Comparison of ENCODE assay signal across 21 mouse cellular contexts in genomic region chr10:66565374-66565773, GRCm38 (mm10).
A peak's percentile ranks its signal among the peaks of the same experiment; 100 is the strongest.
DNase-seq lines count a peak whose midpoint lies in the region; ATAC-seq and TF ChIP-seq lines count a peak whose summit lies in the region.
"Had no signal": no experiment of that assay in that cellular context is flagged by ENCODE, and none has a peak within 500 bp of the region (broad histone marks: within the 10 kb centered on the region; RNA-seq: fewer than 3 reads in every experiment).

No protein-coding gene starts in this region.

- no peaks in the 10 kb centered on the region for H3K36me3 ChIP-seq in midbrain, embryonic 12.5 days
- H3K36me3 ChIP-seq in midbrain, embryonic 16.5 days (ENCODE audit: control insufficient read depth, insufficient read depth, low read length) = no peaks in the 10 kb centered on the region
- no peaks in the 10 kb centered on the region for H3K36me3 ChIP-seq in neural tube, embryonic 12.5 days
- H3K36me3 ChIP-seq: heart, embryonic 10.5 days; heart, embryonic 13.5 days; hindbrain, embryonic 13.5 days had no signal

- intact Hi-C loops in left cerebral cortex, adult 2 months (cut with DNase I) = no loop called here

- no peak overlapping the region for H3K27ac ChIP-seq in midbrain, embryonic 12.5 days (replicated peaks)
- H3K27ac ChIP-seq in midbrain, embryonic 16.5 days (ENCODE audit: low read length) = no peak overlapping the region
- H3K27ac ChIP-seq in neural tube, embryonic 12.5 days = no peak overlapping the region
- no peak overlapping the region for H3K27ac ChIP-seq in left cerebral cortex, adult 2 months
- H3K27ac ChIP-seq: heart, adult 2 months; heart, embryonic 10.5 days; heart, embryonic 13.5 days; hindbrain, embryonic 13.5 days had no signal

- H3K9ac ChIP-seq in midbrain, embryonic 12.5 days (replicated peaks) = no peak overlapping the region
- no peak overlapping the region for H3K9ac ChIP-seq in midbrain, embryonic 16.5 days (ENCODE audit: low read depth, low read length)
- H3K9ac ChIP-seq in neural tube, embryonic 12.5 days = no peak overlapping the region
- H3K9ac ChIP-seq: heart, embryonic 13.5 days; hindbrain, embryonic 13.5 days had no signal

- no peak overlapping the region for H3K4me2 ChIP-seq in midbrain, embryonic 12.5 days (replicated peaks)
- no peak overlapping the region for H3K4me2 ChIP-seq in midbrain, embryonic 16.5 days (ENCODE audit: low read length)
- H3K4me2 ChIP-seq in neural tube, embryonic 12.5 days (replicated peaks) = no peak overlapping the region
- H3K4me2 ChIP-seq: heart, embryonic 13.5 days; hindbrain, embryonic 13.5 days had no signal

- TF ChIP-seq CTCF in left cerebral cortex, adult 2 months (IDR thresholded peaks at IDR 0.05) = no peak

- peak; percentile 66 for ATAC-seq in midbrain, embryonic 12.5 days (ENCODE audit: low FRiP score, low read depth)
- ATAC-seq in midbrain, embryonic 16.5 days = no peak
- 0 out of 2 replicates have a peak, but pooled peaks have one; percentile 37 for ATAC-seq in neural tube, embryonic 12.5 days (ENCODE audit: low FRiP score, low read depth)
- ATAC-seq: CD4-positive, CD25-positive, alpha-beta regulatory T cell, adult 4 months; forebrain, embryonic 14.5 days; hindbrain, embryonic 16.5 days had no signal

- DNase-seq in neural tube, embryonic 10.5 days (ENCODE audit: extremely low spot score, low spot score) = no peak
- DNase-seq in retina, postnatal 1 day = peak; percentile 50
- no peak for DNase-seq in left cerebral cortex, adult 2 months (ENCODE audit: extremely low spot score in 1 of 2, low spot score in 2 of 2)
- DNase-seq: adrenal gland, adult 2 months; adrenal gland, postnatal 14 days; cerebellum, adult 11-12 months; cerebellum, adult 8-10 months; cerebellum, postnatal 10 days; gastrocnemius, postnatal 25 days; heart, adult 2 months; heart, postnatal 14 days; heart, postnatal 4 days had no signal

- 67% methylated on average over 6 of the region's 6 CpGs for WGBS in midbrain, embryonic 12.5 days
- WGBS in midbrain, embryonic 16.5 days = 42% methylated on average over 6 of the region's 6 CpGs
- WGBS in neural tube, embryonic 12.5 days = 85% methylated on average over 6 of the region's 6 CpGs

- H3K4me3 ChIP-seq in midbrain, embryonic 12.5 days = no peak overlapping the region
- H3K4me3 ChIP-seq in midbrain, embryonic 16.5 days (ENCODE audit: low read depth, low read length) = no peak overlapping the region
- no peak overlapping the region for H3K4me3 ChIP-seq in neural tube, embryonic 12.5 days
- H3K4me3 ChIP-seq in left cerebral cortex, adult 2 months = no peak overlapping the region
- H3K4me3 ChIP-seq: heart, adult 2 months; heart, embryonic 10.5 days; heart, embryonic 13.5 days; hindbrain, embryonic 13.5 days had no signal

- no peaks in the 10 kb centered on the region; the same call in 1 of the 2 replicates for H3K27me3 ChIP-seq in midbrain, embryonic 12.5 days
- H3K27me3 ChIP-seq in midbrain, embryonic 16.5 days (ENCODE audit: control insufficient read depth, insufficient read depth, low read depth, low read length) = no peaks in the 10 kb centered on the region
- no peaks in the 10 kb centered on the region for H3K27me3 ChIP-seq in neural tube, embryonic 12.5 days (replicated peaks)
- H3K27me3 ChIP-seq: heart, embryonic 13.5 days had no signal

- no peaks in the 10 kb centered on the region for H3K4me1 ChIP-seq in midbrain, embryonic 12.5 days
- no peaks in the 10 kb centered on the region for H3K4me1 ChIP-seq in midbrain, embryonic 16.5 days (ENCODE audit: control insufficient read depth, insufficient read depth, low read length)
- no peaks in the 10 kb centered on the region for H3K4me1 ChIP-seq in neural tube, embryonic 12.5 days
- H3K4me1 ChIP-seq: heart, embryonic 10.5 days; heart, embryonic 13.5 days had no signal

- H3K9me3 ChIP-seq in midbrain, embryonic 12.5 days = no peaks in the 10 kb centered on the region
- no peaks in the 10 kb centered on the region for H3K9me3 ChIP-seq in midbrain, embryonic 16.5 days (replicated peaks; ENCODE audit: control insufficient read depth, low read length, poor library complexity, severe bottlenecking)
- H3K9me3 ChIP-seq in neural tube, embryonic 12.5 days = no peaks in the 10 kb centered on the region
- H3K9me3 ChIP-seq: heart, embryonic 10.5 days had no signal
